Mouse (Mus musculus) olfactory bulb, adult 2 months (tissue): Measurements from ENCODE around the gene Nup160.

Source experiments
- CTCF ChIP-seq: fragments of 200-500 bp; IDR thresholded peaks from 2 replicates; pipeline ENCODE4 v1.5.1; 2012; ENCODE audit warnings: low read depth, mild to moderate bottlenecking, low read length, moderate library complexity; ENCODE audit not compliant: insufficient read depth
- POLR2A ChIP-seq: fragments of 200-500 bp; IDR thresholded peaks from 2 replicates; pipeline ENCODE4 v1.6.1; 2012; ENCODE audit warnings: mild to moderate bottlenecking, low read depth, low read length, moderate library complexity; ENCODE audit not compliant: insufficient read depth

GRCm38 (mm10) chr2:90738801-90739200 lies 61.8 kb downstream of the Nup160 start:
- TF ChIP-seq POLR2A (no peak), CTCF (no peak)
